Mouse (Mus musculus): ENCODE measurements at regions not wholly inside any gene's neighbourhood (a gene's known extent, or its start where the extent isn't known, plus 50 kb on each side); places are given as distances from the start of the nearest gene placed in this dataset.

DNA sequence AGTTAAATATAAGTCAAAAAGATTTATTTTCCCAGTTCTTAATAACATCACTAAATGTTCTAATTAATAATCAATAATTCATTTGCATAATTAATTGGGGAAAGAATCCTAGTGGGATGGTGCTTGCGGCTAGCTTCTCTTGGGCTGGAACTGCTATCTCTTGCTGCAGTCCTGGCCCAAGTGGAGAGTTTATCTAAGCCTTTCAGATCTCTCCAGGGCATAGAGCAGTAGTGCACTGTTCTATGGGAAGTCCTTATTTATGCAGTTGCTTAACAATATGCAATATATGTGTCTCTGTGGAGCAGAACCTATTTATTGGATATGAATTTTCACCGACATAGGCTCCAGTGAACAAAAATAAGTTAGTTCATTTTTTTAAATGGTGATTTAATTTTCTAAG lies 308.4 kb upstream of the Camk1g start:
- no peak for DNase-seq

DNA sequence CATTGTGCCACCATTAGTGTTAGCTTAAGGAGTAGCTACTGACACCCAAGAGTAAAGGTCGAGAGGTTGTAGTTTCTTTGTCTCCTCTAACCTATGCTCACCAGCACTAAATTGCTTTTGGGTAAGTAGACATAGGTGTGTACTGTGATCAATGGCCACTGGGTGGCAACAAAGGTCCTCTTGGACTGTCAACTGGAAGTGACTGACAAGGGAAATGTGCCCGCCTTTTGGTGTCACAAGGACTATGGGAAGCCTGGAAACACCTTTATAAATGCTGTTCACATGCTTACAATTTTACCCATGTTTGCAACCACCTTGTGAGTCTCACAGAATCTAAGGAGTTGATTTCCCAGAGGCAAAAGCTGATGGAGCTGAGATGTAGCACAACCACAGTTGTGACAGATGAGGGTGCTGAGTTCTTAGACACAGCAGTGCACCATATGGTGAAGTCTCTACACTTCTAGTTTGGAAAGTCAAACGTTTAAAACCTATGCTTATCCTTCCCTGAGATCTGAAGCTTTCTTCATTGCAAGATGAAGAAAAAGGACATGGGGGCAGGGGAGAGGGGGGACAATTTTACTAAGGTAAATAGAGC lies 303.2 kb upstream of the Camk1g start:
- peak; percentile 52 to 55 for DNase-seq

DNA sequence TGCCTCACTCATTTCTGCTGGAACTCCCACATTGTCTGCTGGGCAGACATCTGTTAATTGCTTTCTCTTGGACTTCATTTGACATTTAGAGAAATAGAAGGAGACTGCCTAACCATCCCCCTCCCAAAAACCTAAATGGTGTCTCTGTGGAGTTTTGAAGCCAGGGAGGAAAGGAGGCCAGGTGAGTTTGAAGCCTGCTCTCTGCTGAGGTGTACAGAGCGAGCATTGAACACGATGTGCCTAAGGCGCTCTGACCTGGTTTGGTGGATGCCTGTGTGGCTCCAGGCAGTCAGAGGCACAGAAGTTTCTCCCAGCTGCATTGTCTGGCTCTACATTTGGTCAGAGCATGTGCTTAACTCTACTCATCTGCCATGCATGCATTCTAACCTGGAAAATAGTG lies 302.6 kb upstream of the Camk1g start:
- no peak for DNase-seq

DNA sequence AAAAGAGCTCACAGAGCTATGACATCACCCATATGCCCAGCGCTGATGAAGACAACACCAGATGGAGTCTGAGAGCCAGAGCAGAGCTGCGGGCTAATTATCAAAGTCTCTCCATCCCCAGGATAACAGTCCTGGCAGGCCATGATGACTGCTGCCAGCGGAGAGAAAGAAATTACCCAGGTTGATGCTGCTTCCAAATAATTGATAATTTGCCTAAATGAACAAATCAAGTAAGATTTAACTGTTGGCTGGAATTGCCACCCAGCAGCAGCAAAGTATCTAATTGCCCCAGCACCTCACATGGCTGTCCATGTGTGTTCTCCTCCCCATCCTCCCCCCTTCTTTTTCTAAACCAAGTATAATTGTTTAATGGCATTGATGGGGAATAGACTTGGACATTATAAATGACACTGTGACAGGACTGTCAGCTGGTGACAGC lies 301.7 kb upstream of the Camk1g start:
- no peak for DNase-seq

DNA sequence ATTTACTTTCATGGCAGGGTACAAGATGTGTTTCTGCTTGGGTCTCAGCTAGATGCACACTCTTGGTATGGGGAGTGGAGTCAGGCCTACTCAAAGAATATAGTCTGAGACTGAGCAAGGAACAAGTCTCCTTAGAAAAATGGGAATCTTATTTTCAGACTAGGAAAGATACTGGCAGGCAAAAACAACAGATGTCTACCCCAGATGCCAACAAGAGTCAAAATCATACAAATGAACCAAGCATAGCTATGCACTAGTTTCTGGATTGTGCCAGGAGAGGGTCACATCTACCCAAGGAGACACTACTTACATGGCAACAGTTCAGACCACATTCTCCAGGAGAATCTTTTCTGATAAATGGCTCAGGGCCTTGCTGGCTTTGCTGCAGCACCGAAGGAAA lies 300.9 kb upstream of the Camk1g start:
- DNase-seq, result no peak

DNA sequence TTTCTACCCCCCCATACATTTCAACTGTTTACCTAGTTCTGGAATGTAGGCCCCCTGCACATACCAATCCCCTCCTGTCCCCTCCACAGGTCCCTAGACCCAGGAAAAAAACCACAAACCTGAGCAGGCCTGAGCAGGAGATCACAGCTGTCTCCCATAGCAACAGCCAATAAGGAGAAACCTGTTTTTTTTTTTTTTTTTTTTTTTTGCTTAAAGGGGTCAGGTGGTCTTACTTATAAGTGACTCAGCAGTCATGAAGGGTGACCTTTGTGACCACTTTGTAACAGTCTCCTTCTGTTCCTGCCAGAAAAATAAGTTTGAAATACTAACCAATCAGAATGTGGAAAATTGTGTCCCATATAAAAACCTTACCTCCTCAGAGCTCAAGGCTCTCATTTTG lies 299.9 kb upstream of the Camk1g start:
- DNase-seq, result no peak

DNA sequence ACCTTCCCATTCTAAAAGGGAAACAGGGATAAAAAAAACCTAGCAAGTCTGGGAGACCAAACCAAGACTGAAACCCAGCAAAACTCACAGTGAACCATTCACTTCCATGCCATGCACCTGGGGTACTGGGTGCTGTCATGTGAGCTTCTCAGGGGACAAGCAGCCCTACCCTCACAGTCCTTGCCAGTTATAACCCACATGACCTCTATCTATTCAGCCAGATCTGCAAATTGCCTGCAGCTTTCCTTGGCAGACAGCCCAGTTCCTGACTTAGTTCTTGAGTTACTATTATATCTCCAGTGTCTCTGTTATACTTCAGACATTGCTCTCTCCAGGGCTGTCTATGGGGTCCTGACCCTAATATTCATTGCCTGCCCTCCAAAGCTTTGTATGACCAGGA lies 298.7 kb upstream of the Camk1g start:
- DNase-seq, result no peak

DNA sequence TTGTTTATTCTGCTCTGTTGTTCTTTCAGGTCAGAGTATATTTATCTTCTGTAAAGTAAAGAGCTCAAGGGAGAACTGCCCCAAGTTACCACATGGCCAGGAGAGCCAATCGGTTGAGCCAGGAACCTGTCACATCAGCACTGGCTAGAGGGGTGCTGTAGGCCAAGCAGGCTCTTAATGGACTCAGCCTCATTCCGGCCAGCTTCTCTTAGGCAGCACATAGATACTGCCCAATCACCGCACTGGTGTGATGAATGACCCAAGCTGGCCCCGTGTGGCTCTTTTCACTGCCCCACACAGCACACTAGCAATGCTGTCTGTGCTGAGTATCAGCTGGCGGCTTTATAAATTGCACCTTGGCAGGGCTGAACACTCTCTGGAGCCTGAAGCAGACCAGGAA lies 295.8 kb upstream of the Camk1g start:
- no peak for DNase-seq

DNA sequence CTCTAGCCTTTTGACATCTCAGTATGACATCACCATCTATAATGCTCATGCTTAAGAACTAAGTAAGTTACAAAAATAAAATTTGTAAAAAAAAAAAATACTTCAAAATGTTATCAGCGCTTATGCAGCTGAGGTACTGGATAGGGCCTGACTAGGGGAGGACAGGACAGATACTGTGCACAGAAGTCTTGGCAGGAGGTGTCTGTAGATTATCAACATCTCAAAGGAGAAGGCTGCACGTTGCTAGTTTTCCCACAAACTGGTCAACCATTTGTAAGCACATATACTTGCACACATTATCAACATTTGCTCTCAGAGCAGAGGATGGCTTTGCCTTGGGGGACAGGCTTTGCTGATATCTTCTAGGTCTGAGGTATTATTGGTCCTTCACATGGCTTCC lies 294.5 kb upstream of the Camk1g start:
- DNase-seq, result no peak

DNA sequence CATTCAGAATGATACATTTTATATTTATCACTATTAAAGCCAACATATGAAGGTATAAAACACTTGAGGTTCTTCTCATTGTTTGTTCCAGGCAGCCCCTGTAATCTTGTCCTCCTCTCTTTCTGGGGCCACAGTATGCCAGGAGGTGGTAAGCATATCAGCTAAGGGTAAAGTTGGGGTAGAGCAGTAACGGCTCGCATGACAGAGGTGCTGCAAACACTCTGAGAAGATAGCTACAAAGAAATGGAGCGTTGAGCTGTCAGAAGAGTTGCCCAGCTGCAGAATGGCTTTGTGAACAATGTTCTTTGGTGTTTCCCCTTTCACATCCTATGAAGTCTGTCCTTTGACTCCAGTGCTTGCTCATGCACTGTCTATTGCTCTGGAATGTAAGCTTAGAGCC lies 293.5 kb upstream of the Camk1g start:
- no peak for DNase-seq

DNA sequence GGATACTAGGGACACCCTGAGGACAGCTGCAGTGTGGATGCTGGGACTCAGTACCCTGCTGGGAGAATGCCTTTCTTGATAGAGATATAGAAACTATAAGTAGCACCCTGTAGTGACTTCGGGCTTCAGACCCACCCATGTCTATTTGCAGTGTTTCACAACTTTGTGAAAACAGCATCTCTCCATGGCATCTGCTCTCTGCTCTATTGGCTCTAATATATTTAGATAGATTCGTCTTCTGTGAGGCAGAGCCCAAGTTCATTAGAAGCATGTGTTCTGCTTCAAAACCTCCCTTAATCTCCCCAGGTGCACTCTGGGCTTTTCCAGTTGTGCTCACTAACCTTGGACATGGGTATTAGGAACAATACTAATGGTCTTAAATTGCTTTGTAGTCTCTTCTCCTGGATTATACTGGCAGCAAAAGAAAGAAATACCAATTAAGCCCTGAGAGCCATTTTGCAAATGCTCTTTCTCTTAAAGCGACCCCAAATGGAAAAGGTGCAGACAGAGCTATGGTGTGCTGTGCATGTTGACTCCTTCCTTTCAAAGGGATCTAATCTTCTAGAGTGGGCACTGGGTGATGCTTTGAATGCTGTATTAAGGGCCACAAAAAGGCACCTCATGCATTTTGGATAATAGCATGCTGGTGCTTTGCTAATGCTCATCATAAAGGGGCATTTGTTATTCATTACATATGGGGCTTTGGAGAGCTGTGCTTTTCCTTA lies 292.2 kb upstream of the Camk1g start:
- no peak for DNase-seq

DNA sequence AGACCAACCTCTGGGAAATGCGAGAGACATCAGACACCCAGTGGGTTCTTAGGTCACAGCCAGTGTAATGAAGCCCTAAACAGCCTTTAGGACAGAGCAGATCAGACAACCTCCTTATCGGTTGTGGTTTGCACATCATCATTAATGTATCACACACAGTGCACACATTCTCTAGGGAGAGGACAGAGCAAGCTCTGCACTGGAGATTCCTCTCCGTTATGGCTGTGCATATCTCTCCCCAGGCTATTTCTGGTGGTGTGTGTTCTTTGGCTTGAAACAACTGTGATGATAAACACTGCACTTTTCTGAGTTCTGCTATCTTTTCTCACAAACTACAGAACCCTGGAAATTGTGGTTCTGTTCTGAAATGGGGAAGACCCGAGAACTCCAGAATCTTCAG lies 291.3 kb upstream of the Camk1g start:
- DNase-seq, result no peak

DNA sequence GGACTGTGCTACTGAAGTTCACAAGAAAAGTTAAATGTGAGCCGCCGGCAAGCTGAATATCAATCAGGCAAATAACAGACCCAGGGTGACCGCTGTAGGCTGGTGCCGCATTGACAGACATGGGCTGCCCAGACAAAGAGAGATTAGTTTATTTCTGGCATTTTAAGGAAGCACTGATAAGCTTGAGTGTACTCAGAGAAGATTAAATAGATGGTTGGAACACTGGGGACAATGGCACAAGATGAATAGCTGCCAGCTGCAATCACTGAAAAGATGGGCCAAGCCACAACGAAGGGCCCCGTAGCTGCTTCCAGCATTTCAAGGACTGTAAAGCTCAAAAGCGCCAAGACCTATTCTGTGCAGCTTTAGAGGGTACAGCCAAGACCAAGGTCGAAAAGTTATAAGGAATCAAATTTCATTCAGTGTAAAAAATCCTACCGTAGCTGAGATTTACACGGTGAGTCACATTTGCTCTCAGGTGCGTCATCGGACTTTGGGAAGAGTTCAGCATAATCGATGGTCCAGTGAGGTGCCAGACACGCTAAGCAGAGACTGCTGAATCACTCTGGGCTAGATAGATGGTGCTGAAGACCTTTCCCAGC lies 285.1 kb upstream of the Camk1g start:
- no peak for DNase-seq

DNA sequence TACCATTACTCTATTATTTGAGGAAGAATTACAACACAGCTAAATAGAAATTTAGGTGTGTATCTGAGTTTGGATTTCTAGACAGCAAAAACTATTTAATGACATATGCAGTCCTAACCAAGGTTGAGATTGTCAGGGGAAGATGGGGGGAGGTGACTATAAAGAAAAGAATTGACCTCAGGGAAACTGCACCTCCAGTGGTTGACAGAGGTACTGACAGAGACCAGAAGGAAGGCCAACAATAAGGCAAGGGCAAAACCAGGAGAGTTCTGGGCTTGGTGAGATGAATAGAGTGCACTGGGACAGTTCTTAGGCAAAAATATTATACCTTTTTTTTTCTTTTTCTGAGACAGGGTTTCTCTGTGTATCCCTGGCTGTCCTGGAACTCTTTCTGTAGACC lies 280.2 kb upstream of the Camk1g start:
- DNase-seq, result no peak

DNA sequence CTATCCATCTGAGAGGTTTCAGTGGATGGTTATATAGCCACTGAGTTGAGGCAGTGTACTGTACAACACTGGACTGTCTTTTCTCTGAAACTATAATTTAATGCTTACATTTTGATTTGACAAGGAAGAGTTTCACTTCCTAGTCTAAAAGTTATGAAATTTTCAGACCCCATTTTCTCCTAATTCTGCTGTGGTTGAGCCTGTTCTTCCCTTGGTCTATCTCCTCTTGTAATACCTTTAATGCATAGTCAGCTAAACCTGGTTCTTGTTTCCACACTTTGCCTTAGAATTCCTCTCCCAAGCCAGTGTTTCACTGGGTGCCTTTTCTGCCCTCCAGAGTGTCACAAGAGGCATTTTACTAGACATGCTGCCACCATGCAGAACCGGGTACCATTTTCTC lies 279.3 kb upstream of the Camk1g start:
- no peak for DNase-seq

DNA sequence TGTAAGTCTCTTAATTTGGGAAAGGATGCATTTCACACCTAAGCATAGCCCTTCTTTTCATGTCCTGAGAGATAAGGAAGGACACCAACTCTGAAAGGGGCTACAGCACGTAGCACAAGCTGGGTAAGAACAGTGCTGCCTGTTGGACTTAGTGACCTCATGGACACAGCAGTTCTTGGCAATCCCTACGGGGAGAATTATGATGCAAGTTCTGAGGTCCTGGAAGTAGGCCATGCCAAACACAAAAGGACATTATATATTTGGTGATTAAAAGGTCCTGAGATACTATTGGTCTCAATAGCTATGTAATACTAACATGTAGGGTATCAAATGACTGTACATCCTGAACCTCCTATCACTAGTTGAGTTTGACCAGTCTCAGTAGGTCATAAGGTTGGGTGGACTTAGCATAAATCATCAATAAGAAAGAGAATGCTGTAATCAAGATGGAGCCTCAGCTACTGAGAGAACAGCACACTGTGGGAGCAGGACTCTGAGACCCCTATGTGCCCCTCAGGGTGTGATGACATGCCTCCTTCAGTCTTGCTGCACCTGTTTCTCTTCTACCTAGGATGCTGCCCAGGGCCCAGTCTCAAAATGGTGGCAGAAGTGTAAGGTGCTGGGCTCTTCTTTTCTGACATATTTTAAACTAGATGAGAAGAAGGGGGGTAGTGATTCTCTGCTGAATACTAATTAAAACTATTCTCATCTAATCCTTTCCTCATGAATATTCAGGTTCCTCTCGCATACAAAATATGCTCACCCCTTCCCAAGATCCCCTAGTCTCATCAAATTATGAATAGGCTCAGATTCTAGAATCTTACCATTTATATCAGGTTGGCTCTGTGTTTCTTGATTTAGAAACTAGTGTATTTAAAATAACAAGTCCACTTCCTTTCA lies 277.5 kb upstream of the Camk1g start:
- DNase-seq, result no peak

DNA sequence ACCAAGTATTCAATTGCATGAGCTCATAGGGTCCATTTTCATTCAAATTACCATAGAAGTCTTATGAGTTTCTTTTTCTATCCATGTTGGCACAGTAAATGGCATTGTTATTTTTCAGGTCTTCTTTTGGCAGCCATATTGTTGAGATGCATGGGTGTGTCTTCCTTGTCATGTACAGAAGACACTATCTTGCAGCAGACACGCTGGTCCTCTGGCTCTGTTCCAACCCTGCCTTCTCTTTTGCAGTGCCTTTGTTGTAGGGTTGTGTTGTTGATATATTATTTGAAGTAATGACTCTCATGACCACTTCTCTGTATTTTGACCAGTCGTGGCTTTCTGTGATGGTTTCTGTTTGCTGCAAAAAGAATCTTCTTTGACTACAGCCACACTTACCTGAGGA lies 274.4 kb upstream of the Camk1g start:
- DNase-seq, result no peak

DNA sequence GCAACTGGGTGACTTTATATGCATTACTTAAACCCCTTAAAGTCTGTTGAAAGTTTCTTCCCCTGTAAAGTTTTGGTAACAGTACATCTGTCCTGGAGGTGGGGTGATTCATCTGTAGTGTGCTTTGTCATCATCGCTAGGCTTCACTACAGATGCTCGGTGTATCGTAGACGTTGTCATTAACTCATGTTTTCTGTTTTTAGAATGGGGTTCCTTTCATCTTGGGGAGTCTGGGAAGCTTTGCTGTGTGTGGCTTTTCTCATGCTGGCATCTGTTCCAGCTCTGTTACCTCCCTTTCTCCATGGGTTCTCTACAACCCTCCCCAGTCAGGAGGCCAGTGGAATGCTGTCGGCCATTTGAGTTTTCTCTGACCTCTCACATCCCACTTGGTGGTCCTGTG lies 266.4 kb upstream of the Camk1g start:
- DNase-seq, result no peak

DNA sequence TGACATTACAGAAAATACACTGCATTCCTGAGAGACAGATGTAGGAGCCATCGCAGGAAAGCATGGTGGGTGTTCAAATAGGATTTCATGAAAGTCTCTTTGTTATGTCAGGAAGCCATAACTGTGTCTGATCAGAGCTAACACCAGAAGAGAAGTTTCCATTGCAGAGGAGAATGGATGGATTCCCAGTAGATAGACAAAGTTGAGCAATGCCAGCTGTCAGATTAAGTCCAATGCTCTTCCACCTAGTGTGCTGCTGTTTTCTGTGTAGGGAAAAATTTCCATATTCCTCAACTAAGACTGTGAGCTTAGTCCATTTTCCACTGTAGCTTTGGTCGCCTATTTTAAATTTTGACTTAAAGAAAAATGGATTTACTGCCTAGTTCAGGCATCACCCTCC lies 262.0 kb upstream of the Camk1g start:
- DNase-seq, result no peak

DNA sequence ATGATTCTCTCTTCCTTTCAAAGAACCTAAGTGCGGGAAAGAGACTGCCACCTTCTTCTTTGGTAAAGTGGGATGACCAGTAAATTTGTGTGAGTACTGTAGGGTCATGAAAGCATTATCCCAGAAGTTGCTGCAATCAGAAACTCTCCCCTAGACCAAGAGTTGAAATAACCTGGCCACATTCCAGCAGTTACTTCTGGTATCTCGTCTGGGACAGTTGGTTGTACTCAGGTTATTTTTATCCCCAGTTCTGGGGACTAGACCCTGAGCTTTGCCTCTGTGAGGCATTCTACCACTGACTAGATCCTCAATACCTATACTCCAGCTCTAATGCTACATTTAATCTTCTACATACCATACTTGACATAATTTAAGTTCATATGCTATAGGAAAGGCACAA lies 259.8 kb upstream of the Camk1g start:
- no peak for DNase-seq

DNA sequence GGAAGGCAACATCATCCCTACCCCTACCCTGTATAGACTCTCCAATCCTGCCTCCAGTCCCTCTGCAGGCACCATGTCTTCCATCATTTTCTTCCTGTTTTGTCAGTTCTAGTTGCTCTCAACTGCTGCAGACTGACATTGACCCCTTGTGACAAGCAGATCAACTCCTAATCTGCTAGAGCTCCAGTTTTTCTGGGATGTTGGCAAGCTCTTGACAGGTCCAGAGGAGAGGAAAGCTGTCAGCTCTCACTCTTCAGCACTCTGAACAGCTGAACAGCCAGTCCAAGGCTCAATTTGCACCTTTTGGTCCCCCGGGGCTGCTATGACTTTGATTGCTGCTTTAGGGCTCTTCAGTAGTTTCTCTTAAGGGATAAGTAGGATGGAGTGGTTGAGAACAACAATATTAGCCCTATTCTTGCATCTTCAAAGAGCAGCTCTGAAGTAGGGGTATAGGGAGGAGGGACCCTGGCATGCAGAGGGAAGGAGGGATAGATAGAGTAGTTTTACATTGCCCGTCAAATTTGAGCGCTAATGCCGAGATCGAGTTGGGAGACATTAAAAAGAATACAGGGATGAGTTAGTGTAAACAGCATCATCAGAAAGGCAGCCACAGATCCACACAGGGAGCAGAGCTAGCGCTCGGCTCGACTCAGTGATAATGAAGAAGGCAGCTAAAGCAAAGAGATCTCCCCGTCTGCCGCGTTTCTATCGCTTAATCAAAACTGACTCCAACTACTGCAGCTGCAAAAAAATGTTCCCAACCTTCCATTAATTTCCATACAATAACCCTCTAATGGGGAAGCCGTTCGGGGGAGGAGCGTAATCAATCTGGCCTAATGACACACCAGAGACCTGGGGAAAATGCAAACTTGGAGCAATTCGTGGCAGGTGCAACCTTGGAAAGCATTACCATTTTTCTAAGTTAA lies 257.1 kb upstream of the Camk1g start:
- no peak for DNase-seq

Measured in cerebellum, postnatal 36 days (tissue).